Mouse (Mus musculus) kidney, embryonic 16.5 days (tissue): ENCODE measurements around the gene Tfb2m. TPM values are rescaled to one million over a fixed set of nuclear protein-coding genes. Genes with fewer than 3 reads are reported as not detected.
"Not testable (repeated sequence)": the region's sequence is repeated elsewhere in the genome, so short reads cannot be mapped to it uniquely, and the experiment has no call there.

Experiments used
- ATAC-seq: fragments of 200-750 bp; cut with Nextera tagmentation; 2 replicates; pipeline ENCODE4 v1.8.0; 2017; ENCODE audit warnings: moderate TSS enrichment; ENCODE audit not compliant: low FRiP score, low TSS enrichment
- H3K27ac ChIP-seq: fragments of 300-500 bp; sonication (generic); 2 replicates; pipeline ENCODE4 v1.5.1; 2014; ENCODE audit warnings: low read length
- H3K27me3 ChIP-seq: fragments of 300-500 bp; sonication (generic); 2 replicates; pipeline ENCODE4 v1.6.1; 2014; ENCODE audit warnings: low read length, control low read depth, mixed read lengths; ENCODE audit not compliant: insufficient read depth
- H3K36me3 ChIP-seq: fragments of 300-500 bp; sonication (generic); 2 replicates; pipeline ENCODE4 v1.6.1; 2014; ENCODE audit warnings: low read length, control low read depth, mixed read lengths; ENCODE audit not compliant: insufficient read depth
- H3K4me1 ChIP-seq: fragments of 300-500 bp; sonication (generic); 2 replicates; pipeline ENCODE4 v1.6.1; 2014; ENCODE audit warnings: low read length, control low read depth, mixed read lengths; ENCODE audit not compliant: insufficient read depth
- H3K4me2 ChIP-seq: fragments of 300-500 bp; sonication (generic); replicated peaks from 2 replicates; pipeline ENCODE4 v1.6.1; 2014; ENCODE audit warnings: low read depth, low read length
- H3K4me3 ChIP-seq: fragments of 300-500 bp; sonication (generic); 2 replicates; pipeline ENCODE4 v1.5.1; 2014; ENCODE audit warnings: mild to moderate bottlenecking, low read length
- H3K9ac ChIP-seq: fragments of 300-500 bp; sonication (generic); replicated peaks from 2 replicates; pipeline ENCODE4 v1.6.1; 2014; ENCODE audit warnings: low read length
- H3K9me3 ChIP-seq: fragments of 300-500 bp; sonication (generic); 2 replicates; pipeline ENCODE4 v1.6.1; 2016; ENCODE audit warnings: low read length, control low read depth
- WGBS: fragments of 180-500 bp; shearing (Covaris S2); extraction: QIAGEN DNeasy Blood & Tissue Kit; methylation state at CpG from one replicate; pipeline ENCODE4 v1.1.7; 2014; 5-methylcytosine and 5-hydroxymethylcytosine counted together
- polyA plus RNA-seq: library from polyadenylated mRNA; unstranded; fragments of >200 nt; fragmentation: Nextera tagmentation; extraction: Ambion mirVana; gene quantifications from 2 replicates; pipeline ENCODE4 v1.2.1, GENCODE M21; 2015

Tfb2m gene
- polyA plus RNA-seq = 27.1 and 38.0 TPM in 2 replicates

DNA sequence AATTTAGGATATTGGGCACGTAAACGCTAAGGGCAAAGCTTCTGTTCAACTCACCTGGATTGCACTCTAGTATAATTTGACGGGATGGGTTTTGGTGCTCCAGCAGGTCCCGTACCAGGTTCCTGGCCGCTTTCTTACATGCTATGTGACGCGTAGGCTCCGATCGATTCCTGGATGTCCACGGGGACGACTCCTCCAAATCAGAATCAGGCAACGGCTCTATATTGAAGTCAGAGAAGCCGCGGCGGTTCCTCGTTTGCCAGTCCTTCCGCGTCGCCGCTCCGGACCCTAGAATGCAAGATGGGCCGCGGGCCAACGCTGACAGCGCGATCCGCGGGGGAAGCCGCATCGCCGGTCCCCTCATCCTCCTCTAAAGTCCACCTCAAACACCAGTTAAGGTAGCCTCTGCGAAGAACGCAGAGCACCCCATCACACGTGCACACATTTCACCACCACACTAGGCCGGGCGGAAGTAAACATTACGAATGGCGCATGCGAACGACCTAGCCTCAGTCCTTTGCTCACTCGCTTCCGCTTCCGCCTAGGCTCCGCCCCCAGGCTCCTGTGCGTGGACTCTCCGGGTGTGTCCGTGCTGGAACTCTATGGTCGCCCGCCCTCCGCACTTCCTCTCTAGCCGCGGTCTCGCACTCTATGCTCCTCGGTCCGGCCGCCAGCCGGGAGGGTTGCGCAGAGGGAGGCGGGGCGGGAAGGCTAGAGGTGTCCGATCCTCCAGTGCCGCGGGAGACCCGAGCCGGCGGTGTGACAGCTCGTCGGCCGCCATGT lies at the start of gene Tfb2m, which contains the start of gene Cnst:
Gene Tfb2m, minus strand, starts transcription at position 500 of the 783 bp plus-strand sequence.
Gene Cnst, plus strand, starts transcription at position 603 of the 783 bp plus-strand sequence.
- Histone ChIP-seq H3K4me3 (peak within 1 kb of the TSS; percentile 87), H3K27ac (peak within 1 kb of the TSS; percentile 91), H3K9ac (peak within 1 kb of the TSS; percentile 86), H3K4me2 (peak within 1 kb of the TSS; percentile 79), H3K4me1 (peaks cover 22% of the 10 kb centered on the region)
- H3K27me3 ChIP-seq, H3K9me3 ChIP-seq, H3K36me3 ChIP-seq: not testable (repeated sequence)
- WGBS = under 1% methylated on average over 69 of the region's 69 CpGs
- ATAC-seq = peak; percentile 100

DNA sequence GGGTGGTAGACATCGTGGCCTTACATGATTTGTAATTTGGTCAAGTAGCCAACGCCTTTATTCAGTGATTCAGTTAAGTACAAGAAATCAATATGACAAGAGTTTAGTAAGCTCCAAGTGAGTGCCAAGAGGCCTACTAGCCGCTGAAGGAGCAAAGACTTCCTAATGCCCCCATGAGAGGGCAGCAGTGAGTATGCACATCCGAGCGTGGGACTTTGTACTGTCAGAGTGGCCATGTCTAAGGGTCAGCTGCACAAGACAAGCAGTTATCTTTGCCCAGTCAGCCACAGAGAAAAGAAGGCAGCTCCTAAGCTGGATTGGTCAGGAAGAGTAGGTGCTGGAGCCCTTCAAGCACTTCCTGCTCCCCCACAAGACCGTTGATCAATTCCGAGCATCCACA lies 46.9 kb upstream of the Tfb2m start:
- H3K4me1 ChIP-seq = 0 out of 2 replicates have a peak, but pooled peaks cover 2% of the 10 kb centered on the region
- H3K9ac ChIP-seq = no peak overlapping the region
- H3K36me3 ChIP-seq = no peaks in the 10 kb centered on the region; the same call in 1 of the 2 replicates
- no peak overlapping the region for H3K4me2 ChIP-seq
- no peak for ATAC-seq
- no peak overlapping the region for H3K27ac ChIP-seq
- no peaks in the 10 kb centered on the region for H3K27me3 ChIP-seq
- H3K4me3 ChIP-seq = no peak overlapping the region
- H3K9me3 ChIP-seq = no peaks in the 10 kb centered on the region
- 83% methylated on average over 7 of the region's 7 CpGs for WGBS

- no peak for ATAC-seq
- H3K4me1 ChIP-seq = 0 out of 2 replicates have a peak, but pooled peaks cover 2% of the 10 kb centered on the region
- no peaks in the 10 kb centered on the region for H3K9me3 ChIP-seq
- H3K9ac ChIP-seq = no peak overlapping the region
- WGBS = 93% methylated on average over 2 of the region's 2 CpGs
- H3K4me3 ChIP-seq = no peak overlapping the region
- no peaks in the 10 kb centered on the region; the same call in 1 of the 2 replicates for H3K36me3 ChIP-seq
- H3K27me3 ChIP-seq = no peaks in the 10 kb centered on the region
- no peak overlapping the region for H3K27ac ChIP-seq
- H3K4me2 ChIP-seq = no peak overlapping the region
These were observed 46.1 kb upstream of the Tfb2m start for GRCm38 (mm10) chr1:179592143-179592542.

- H3K4me1 ChIP-seq = peaks cover 3% of the 10 kb centered on the region
- WGBS = 78% methylated on average over 12 of the region's 12 CpGs
- H3K36me3 ChIP-seq = no peaks in the 10 kb centered on the region; the same call in 1 of the 2 replicates
- ATAC-seq = no peak
- no peaks in the 10 kb centered on the region for H3K9me3 ChIP-seq
- no peak overlapping the region for H3K9ac ChIP-seq
- H3K27me3 ChIP-seq = no peaks in the 10 kb centered on the region
- no peak overlapping the region for H3K4me3 ChIP-seq
- no peak overlapping the region for H3K27ac ChIP-seq
- no peak overlapping the region for H3K4me2 ChIP-seq
These were observed 45.6 kb upstream of the Tfb2m start for GRCm38 (mm10) chr1:179591639-179592038.

- no peak overlapping the region for H3K27ac ChIP-seq
- no peak overlapping the region for H3K9ac ChIP-seq
- no peak overlapping the region for H3K4me3 ChIP-seq
- no peaks in the 10 kb centered on the region; the same call in 1 of the 2 replicates for H3K36me3 ChIP-seq
- no peak overlapping the region for H3K4me2 ChIP-seq
- H3K27me3 ChIP-seq = no peaks in the 10 kb centered on the region
- ATAC-seq = no peak
- WGBS = 73% methylated on average over 4 of the region's 4 CpGs
- no peaks in the 10 kb centered on the region for H3K9me3 ChIP-seq
- peaks cover 15% of the 10 kb centered on the region for H3K4me1 ChIP-seq
These were observed 42.2 kb upstream of the Tfb2m start for GRCm38 (mm10) chr1:179588230-179588629.

DNA sequence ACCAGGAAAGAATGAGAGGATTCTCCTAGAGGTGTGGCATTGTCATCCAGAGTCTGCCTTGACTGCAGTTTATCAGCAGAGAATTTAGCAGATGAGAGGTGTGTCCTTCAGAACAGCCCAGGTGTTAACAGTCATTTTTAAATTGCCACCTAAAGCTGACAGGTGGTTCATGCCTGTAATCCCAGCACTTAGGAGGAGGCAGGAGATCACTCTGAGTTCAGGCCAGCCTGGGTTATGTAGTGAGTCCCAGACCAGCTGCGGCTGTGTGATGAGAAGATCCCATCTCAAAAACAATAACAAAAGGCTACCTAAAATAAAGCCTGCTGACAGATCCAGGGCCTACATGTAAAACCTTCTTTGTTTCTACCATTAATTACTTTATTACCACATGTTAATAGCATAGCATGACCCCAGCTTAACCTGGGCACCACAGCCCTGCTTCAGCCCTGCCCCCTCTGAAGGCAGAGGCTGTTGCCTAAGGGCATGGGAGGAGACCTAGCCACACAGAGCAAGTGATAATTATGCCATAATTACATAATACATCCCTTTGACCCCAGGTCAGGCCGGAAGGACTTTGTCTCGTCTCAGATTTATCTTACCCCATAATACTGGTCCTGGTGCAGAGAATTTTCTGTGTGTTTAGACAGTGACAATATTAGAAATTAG lies 40.5 kb upstream of the Tfb2m start:
- Histone ChIP-seq H3K4me3 (no peak overlapping the region), H3K36me3 (no peaks in the 10 kb centered on the region), H3K4me2 (no peak overlapping the region), H3K27ac (no peak overlapping the region), H3K9me3 (no peaks in the 10 kb centered on the region), H3K9ac (no peak overlapping the region), H3K27me3 (no peaks in the 10 kb centered on the region), H3K4me1 (peaks cover 22% of the 10 kb centered on the region)
- no peak for ATAC-seq
- 24% methylated on average over 3 of the region's 3 CpGs for WGBS

DNA sequence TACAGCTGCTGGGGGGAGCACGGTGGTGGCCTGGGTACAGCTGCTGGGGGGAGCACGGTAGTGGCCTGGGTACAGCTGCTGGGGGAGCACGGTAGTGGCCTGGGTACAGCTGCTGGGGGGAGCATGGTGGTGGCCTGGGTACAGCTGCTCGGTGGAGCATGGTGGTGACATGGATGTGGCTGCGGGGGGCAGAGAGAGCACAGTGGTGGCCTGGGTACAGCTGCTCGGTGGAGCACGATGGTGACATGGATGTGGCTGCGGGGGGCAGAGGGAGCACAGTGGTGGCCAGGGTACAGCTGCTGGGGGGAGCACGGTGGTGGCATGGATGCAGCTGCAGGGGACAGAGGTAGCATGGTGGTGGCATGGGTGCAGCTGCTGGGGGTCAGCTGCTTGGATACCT lies 39.6 kb upstream of the Tfb2m start:
- no peak for ATAC-seq

GRCm38 (mm10) chr1:179584220-179584619 lies 38.2 kb upstream of the Tfb2m start:
- WGBS = 93% methylated on average over 4 of the region's 4 CpGs
- Histone ChIP-seq H3K4me2 (no peak overlapping the region), H3K9ac (no peak overlapping the region), H3K4me1 (peaks cover 24% of the 10 kb centered on the region), H3K27me3 (no peaks in the 10 kb centered on the region), H3K36me3 (peaks cover 3% of the 10 kb centered on the region; the same call in 1 of the 2 replicates), H3K4me3 (no peak overlapping the region), H3K9me3 (no peaks in the 10 kb centered on the region), H3K27ac (no peak overlapping the region)
- ATAC-seq = no peak

More for the DNA sequence above, 39.6 kb upstream of the Tfb2m start:
- Histone ChIP-seq H3K27ac (no peak overlapping the region), H3K36me3 (no peaks in the 10 kb centered on the region), H3K9ac (no peak overlapping the region), H3K4me2 (no peak overlapping the region), H3K4me3 (no peak overlapping the region), H3K27me3 (no peaks in the 10 kb centered on the region), H3K4me1 (peaks cover 26% of the 10 kb centered on the region), H3K9me3 (no peaks in the 10 kb centered on the region)
- WGBS = 61% methylated on average over 9 of the region's 9 CpGs

DNA sequence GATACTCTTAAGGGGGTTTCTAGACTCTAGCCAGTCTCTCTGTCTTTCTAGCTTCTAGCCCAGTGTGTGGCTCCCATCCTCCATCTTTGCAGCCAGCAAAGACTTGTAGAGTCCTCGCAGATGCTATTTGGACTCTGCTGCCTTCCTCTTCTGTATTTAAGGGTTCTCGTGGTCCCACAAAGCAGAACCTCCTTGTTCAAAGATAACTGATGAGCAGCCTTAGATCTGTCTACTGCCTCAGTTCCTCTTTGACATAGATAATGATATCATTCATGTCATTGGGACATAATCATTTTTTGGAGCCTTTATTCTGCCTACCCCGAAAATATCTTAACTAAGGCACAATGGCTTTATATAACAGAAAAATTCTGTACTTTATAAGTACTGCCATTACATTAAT lies 37.0 kb upstream of the Tfb2m start:
- ATAC-seq = no peak
- peaks cover 3% of the 10 kb centered on the region; the same call in 1 of the 2 replicates for H3K36me3 ChIP-seq
- H3K27ac ChIP-seq = no peak overlapping the region
- H3K4me1 ChIP-seq = peaks cover 24% of the 10 kb centered on the region
- H3K4me2 ChIP-seq = no peak overlapping the region
- H3K27me3 ChIP-seq = no peaks in the 10 kb centered on the region
- no peak overlapping the region for H3K4me3 ChIP-seq
- WGBS = 94% methylated on average over 3 of the region's 3 CpGs
- no peaks in the 10 kb centered on the region for H3K9me3 ChIP-seq
- H3K9ac ChIP-seq = no peak overlapping the region
